Mouse (Mus musculus) kidney, embryonic 14.5 days (tissue): ENCODE measurements around the gene Col20a1. TPM values are rescaled to one million over a fixed set of nuclear protein-coding genes. Genes with fewer than 3 reads are reported as not detected.

Source experiments
- ATAC-seq: fragments of 200-750 bp; cut with Nextera tagmentation; 2 replicates; pipeline ENCODE4 v1.8.0; 2017; ENCODE audit warnings: moderate number of reproducible peaks, mild to moderate bottlenecking, moderate TSS enrichment, moderate library complexity; ENCODE audit not compliant: low FRiP score, low TSS enrichment
- H3K27ac ChIP-seq: fragments of 300-500 bp; sonication (generic); 2 replicates; pipeline ENCODE4 v1.5.1; 2014; ENCODE audit warnings: low read depth, mild to moderate bottlenecking, low read length, moderate library complexity, mixed read lengths
- H3K27me3 ChIP-seq: fragments of 300-500 bp; sonication (generic); 2 replicates; pipeline ENCODE4 v1.6.1; 2014; ENCODE audit warnings: mild to moderate bottlenecking, low read length; ENCODE audit not compliant: control insufficient read depth, insufficient read depth
- H3K36me3 ChIP-seq: fragments of 300-500 bp; sonication (generic); 2 replicates; pipeline ENCODE4 v1.6.1; 2014; ENCODE audit warnings: low read length, mixed read lengths; ENCODE audit not compliant: control insufficient read depth, insufficient read depth
- H3K4me1 ChIP-seq: fragments of 300-500 bp; sonication (generic); 2 replicates; pipeline ENCODE4 v1.6.1; 2014; ENCODE audit warnings: low read length, mixed read lengths; ENCODE audit not compliant: control insufficient read depth, insufficient read depth
- H3K4me2 ChIP-seq: fragments of 300-500 bp; sonication (generic); replicated peaks from 2 replicates; pipeline ENCODE4 v1.6.1; 2014; ENCODE audit warnings: low read depth, mild to moderate bottlenecking, low read length
- H3K4me3 ChIP-seq: fragments of 300-500 bp; sonication (generic); 2 replicates; pipeline ENCODE4 v1.5.1; 2014; ENCODE audit warnings: mild to moderate bottlenecking, low read length
- H3K9ac ChIP-seq: fragments of 300-500 bp; sonication (generic); 2 replicates; pipeline ENCODE4 v1.6.1; 2014; ENCODE audit warnings: low read depth, mild to moderate bottlenecking, low read length, moderate library complexity
- H3K9me3 ChIP-seq: fragments of 300-500 bp; sonication (generic); 2 replicates; pipeline ENCODE4 v1.6.1; 2016; ENCODE audit warnings: low read length; ENCODE audit not compliant: control insufficient read depth
- WGBS: fragments of 180-500 bp; shearing (Covaris S2); extraction: QIAGEN DNeasy Blood & Tissue Kit; methylation state at CpG from one replicate; pipeline ENCODE4 v1.1.7; 2014; 5-methylcytosine and 5-hydroxymethylcytosine counted together
- polyA plus RNA-seq: library from polyadenylated mRNA; unstranded; fragments of >200 nt; fragmentation: Nextera tagmentation; extraction: Ambion mirVana; gene quantifications from 2 replicates; pipeline ENCODE4 v1.2.1, GENCODE M21; 2014

Gene Col20a1
- polyA plus RNA-seq, 1 experiment from 2014 or later: 0.50 TPM

- WGBS: 66% methylated on average over 2 of the region's 2 CpGs
- Histone ChIP-seq H3K9ac (no peak overlapping the region), H3K9me3 (no peaks in the 10 kb centered on the region)
These were observed 23.6 kb upstream of the Col20a1 start for GRCm38 (mm10) chr2:180962616-180963308.

GRCm38 (mm10) chr2:180963956-180964355 lies 22.4 kb upstream of the Col20a1 start:
- no peak overlapping the region for H3K9ac ChIP-seq
- H3K27ac ChIP-seq: no peak overlapping the region
- no peak overlapping the region for H3K4me2 ChIP-seq
- no peaks in the 10 kb centered on the region for H3K27me3 ChIP-seq
- no peaks in the 10 kb centered on the region for H3K9me3 ChIP-seq
- H3K4me3 ChIP-seq: no peak overlapping the region
- no peaks in the 10 kb centered on the region; the same call in 1 of the 2 replicates for H3K36me3 ChIP-seq
- 2% methylated on average over 5 of the region's 5 CpGs for WGBS
- peaks cover 3% of the 10 kb centered on the region; the same call in 1 of the 2 replicates for H3K4me1 ChIP-seq
- ATAC-seq: no peak

More at GRCm38 (mm10) chr2:180962616-180963308, 23.6 kb upstream of the Col20a1 start:
- no peak for ATAC-seq
- Histone ChIP-seq H3K4me3 (no peak overlapping the region), H3K36me3 (no peaks in the 10 kb centered on the region), H3K27me3 (no peaks in the 10 kb centered on the region), H3K4me2 (no peak overlapping the region), H3K4me1 (no peaks in the 10 kb centered on the region), H3K27ac (no peak overlapping the region)

GRCm38 (mm10) chr2:180966092-180966882 lies 20.0 kb upstream of the Col20a1 start:
- peaks cover 4% of the 10 kb centered on the region; the same call in 1 of the 2 replicates for H3K4me1 ChIP-seq
- peak overlapping the region; percentile 86 for H3K27ac ChIP-seq
- peak overlapping the region; percentile 93 for H3K9ac ChIP-seq
- peak overlapping the region; percentile 80 for H3K4me2 ChIP-seq
- H3K4me3 ChIP-seq: peak overlapping the region; percentile 97
- H3K27me3 ChIP-seq: no peaks in the 10 kb centered on the region
- peaks cover 16% of the 10 kb centered on the region for H3K36me3 ChIP-seq
- no peak for ATAC-seq
- no peaks in the 10 kb centered on the region for H3K9me3 ChIP-seq
- WGBS: 10% methylated on average over 14 of the region's 14 CpGs

GRCm38 (mm10) chr2:180967010-180967763 lies 19.1 kb upstream of the Col20a1 start, which contains the start of gene Arfgap1:
Gene Arfgap1 (plus strand): TSS chr2:180967225.
- H3K27me3 ChIP-seq: no peaks in the 10 kb centered on the region
- peak within 1 kb of the TSS; percentile 97 for H3K4me3 ChIP-seq
- H3K36me3 ChIP-seq: peaks cover 25% of the 10 kb centered on the region
- peak within 1 kb of the TSS; percentile 80 for H3K4me2 ChIP-seq
- no peaks in the 10 kb centered on the region for H3K9me3 ChIP-seq
- H3K27ac ChIP-seq: peak within 1 kb of the TSS; percentile 86
- H3K4me1 ChIP-seq: peaks cover 4% of the 10 kb centered on the region; the same call in 1 of the 2 replicates
- peak within 1 kb of the TSS; percentile 93 for H3K9ac ChIP-seq
- ATAC-seq: peak; percentile 93
- WGBS: under 1% methylated on average over 56 of the region's 57 CpGs

GRCm38 (mm10) chr2:180981133-180981532 lies 5.2 kb upstream of the Col20a1 start:
- WGBS: 61% methylated on average over 6 of the region's 6 CpGs
- H3K27me3 ChIP-seq: no peaks in the 10 kb centered on the region
- H3K4me3 ChIP-seq: no peak overlapping the region
- H3K27ac ChIP-seq: no peak overlapping the region
- H3K36me3 ChIP-seq: peaks cover 66% of the 10 kb centered on the region
- H3K4me2 ChIP-seq: no peak overlapping the region
- H3K4me1 ChIP-seq: no peaks in the 10 kb centered on the region
- ATAC-seq: no peak
- no peaks in the 10 kb centered on the region for H3K9me3 ChIP-seq
- no peak overlapping the region for H3K9ac ChIP-seq

DNA sequence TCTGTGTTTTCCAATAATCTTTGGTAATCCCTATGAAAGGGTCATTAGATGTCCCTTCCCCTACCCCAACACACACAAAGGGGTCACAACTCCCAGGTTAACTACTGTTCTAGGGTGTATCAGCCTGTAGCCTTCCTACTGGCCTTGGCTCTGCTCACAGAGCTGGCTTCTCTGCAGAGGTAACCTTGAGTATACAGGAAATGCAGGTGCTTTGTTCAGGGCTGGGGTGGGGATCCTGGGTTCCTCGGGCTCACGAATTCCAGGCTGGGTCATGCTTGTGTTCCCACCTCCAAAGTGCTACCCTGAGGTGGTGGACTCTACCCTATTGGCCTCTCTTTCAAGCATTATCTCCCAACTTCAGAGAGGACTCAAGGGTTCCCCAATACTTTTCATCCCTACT lies 700 bp upstream of the Col20a1 start:
- no peak overlapping the region for H3K4me3 ChIP-seq
- H3K36me3 ChIP-seq: peaks cover 21% of the 10 kb centered on the region
- 84% methylated on average over 2 of the region's 2 CpGs for WGBS
- H3K9me3 ChIP-seq: no peaks in the 10 kb centered on the region
- no peaks in the 10 kb centered on the region for H3K27me3 ChIP-seq
- no peak overlapping the region for H3K9ac ChIP-seq
- no peak overlapping the region for H3K4me2 ChIP-seq
- ATAC-seq: no peak
- no peaks in the 10 kb centered on the region for H3K4me1 ChIP-seq
- H3K27ac ChIP-seq: no peak overlapping the region

GRCm38 (mm10) chr2:180987001-180987400 lies 666 bp downstream of the Col20a1 start:
- H3K27me3 ChIP-seq: no peaks in the 10 kb centered on the region
- H3K36me3 ChIP-seq: peaks cover 9% of the 10 kb centered on the region
- no peaks in the 10 kb centered on the region for H3K9me3 ChIP-seq
- no peak for ATAC-seq
- H3K4me1 ChIP-seq: no peaks in the 10 kb centered on the region
- no peak overlapping the region for H3K4me3 ChIP-seq
- no peak overlapping the region for H3K27ac ChIP-seq
- H3K9ac ChIP-seq: no peak overlapping the region
- 81% methylated on average over 1 of the region's 1 CpGs for WGBS
- no peak overlapping the region for H3K4me2 ChIP-seq

GRCm38 (mm10) chr2:180987432-180988030 lies 1.2 kb downstream of the Col20a1 start:
- ATAC-seq: no peak
- WGBS: 80% methylated on average over 5 of the region's 5 CpGs

More at GRCm38 (mm10) chr2:180987432-180988030, 1.2 kb downstream of the Col20a1 start:
- no peak overlapping the region for H3K9ac ChIP-seq
- no peak overlapping the region for H3K4me3 ChIP-seq
- H3K27ac ChIP-seq: no peak overlapping the region
- peaks cover 4% of the 10 kb centered on the region; the same call in 1 of the 2 replicates for H3K36me3 ChIP-seq
- H3K4me2 ChIP-seq: no peak overlapping the region
- no peaks in the 10 kb centered on the region for H3K9me3 ChIP-seq
- H3K27me3 ChIP-seq: no peaks in the 10 kb centered on the region
- no peaks in the 10 kb centered on the region for H3K4me1 ChIP-seq
